Mouse (Mus musculus): ENCODE data around the gene Atp2b2. TPM values are rescaled to one million over a fixed set of nuclear protein-coding genes. Genes with fewer than 3 reads are reported as not detected.

Gene Atp2b2
- polyA plus RNA-seq, 1 experiment from 2014 or later = 0.25 TPM

GRCm38 (mm10) chr6:113864812-113865211, 177.6 kb downstream of the Atp2b2 start:
- Histone ChIP-seq H3K36me3 (no peaks in the 10 kb centered on the region), H3K4me2 (no peak overlapping the region), H3K9me3 (no peaks in the 10 kb centered on the region), H3K27me3 (no peaks in the 10 kb centered on the region), H3K4me3 (no peak overlapping the region), H3K9ac (no peak overlapping the region), H3K27ac (no peak overlapping the region), H3K4me1 (no peaks in the 10 kb centered on the region)
- 60% methylated on average over 7 of the region's 8 CpGs for WGBS
- ATAC-seq (ENCODE audit: insufficient number of reproducible peaks, insufficient read depth, low FRiP score, low TSS enrichment, low read depth) = no peak

- no peaks in the 10 kb centered on the region for H3K36me3 ChIP-seq
- no peaks in the 10 kb centered on the region for H3K9me3 ChIP-seq
- H3K4me2 ChIP-seq = no peak overlapping the region
- ATAC-seq (ENCODE audit: insufficient number of reproducible peaks, insufficient read depth, low FRiP score, low TSS enrichment, low read depth) = no peak
- H3K4me1 ChIP-seq = no peaks in the 10 kb centered on the region
- H3K4me3 ChIP-seq = no peak overlapping the region
- H3K27me3 ChIP-seq = no peaks in the 10 kb centered on the region
- WGBS = 70% methylated on average over 4 of the region's 4 CpGs
- H3K9ac ChIP-seq = no peak overlapping the region
- no peak overlapping the region for H3K27ac ChIP-seq
Measured at GRCm38 (mm10) chr6:113862955-113863354, 179.5 kb downstream of the Atp2b2 start.

- Histone ChIP-seq H3K9me3 (no peaks in the 10 kb centered on the region), H3K27ac (no peak overlapping the region), H3K4me1 (no peaks in the 10 kb centered on the region), H3K9ac (no peak overlapping the region), H3K4me3 (no peak overlapping the region), H3K27me3 (no peaks in the 10 kb centered on the region), H3K36me3 (no peaks in the 10 kb centered on the region), H3K4me2 (no peak overlapping the region)
- WGBS = 73% methylated on average over 3 of the region's 3 CpGs
- ATAC-seq (ENCODE audit: insufficient number of reproducible peaks, insufficient read depth, low FRiP score, low TSS enrichment, low read depth) = no peak
Measured at GRCm38 (mm10) chr6:113861938-113862337, 180.5 kb downstream of the Atp2b2 start.

- no peak overlapping the region for H3K27ac ChIP-seq
- H3K36me3 ChIP-seq = no peaks in the 10 kb centered on the region
- H3K9ac ChIP-seq = no peak overlapping the region
- ATAC-seq (ENCODE audit: insufficient number of reproducible peaks, insufficient read depth, low FRiP score, low TSS enrichment, low read depth) = no peak
- no peaks in the 10 kb centered on the region for H3K9me3 ChIP-seq
- H3K27me3 ChIP-seq = no peaks in the 10 kb centered on the region
- H3K4me3 ChIP-seq = no peak overlapping the region
- 59% methylated on average over 4 of the region's 4 CpGs for WGBS
- no peak overlapping the region for H3K4me2 ChIP-seq
- H3K4me1 ChIP-seq = no peaks in the 10 kb centered on the region
Measured at GRCm38 (mm10) chr6:113861375-113861770, 181.0 kb downstream of the Atp2b2 start.

DNA sequence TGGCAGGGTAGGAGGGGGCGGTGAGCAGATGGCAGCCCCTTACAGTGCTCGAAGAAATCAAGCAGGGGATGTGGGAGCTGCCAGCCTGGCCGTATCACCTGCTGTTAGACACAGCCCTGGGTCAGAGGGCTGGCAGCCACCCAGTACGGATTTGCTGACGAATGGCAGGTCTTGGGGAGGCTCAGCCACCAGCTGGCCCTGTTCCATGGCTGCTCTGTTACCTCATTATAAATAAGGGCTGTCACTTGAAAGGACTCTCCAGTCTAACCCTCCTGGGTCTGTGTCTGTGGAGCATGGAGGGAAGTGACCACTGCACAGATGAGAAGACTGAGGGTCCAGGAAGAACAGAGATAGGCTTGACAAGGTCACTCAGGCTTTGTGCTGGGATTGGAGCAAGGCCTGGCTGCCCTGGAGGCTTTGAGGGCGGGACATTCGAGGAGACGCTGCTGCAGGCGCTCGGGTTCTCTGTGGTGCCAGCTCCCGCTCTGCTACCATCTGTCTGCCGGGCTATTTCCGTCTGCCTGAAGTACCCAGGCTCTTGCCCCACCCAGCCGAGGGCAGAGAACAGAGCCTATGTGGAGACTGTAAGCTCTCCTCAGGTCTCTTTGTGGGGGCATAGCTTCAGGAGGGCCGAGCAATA, 181.6 kb downstream of the Atp2b2 start:
- no peaks in the 10 kb centered on the region for H3K36me3 ChIP-seq
- 60% methylated on average over 15 of the region's 15 CpGs for WGBS
- H3K27me3 ChIP-seq = no peaks in the 10 kb centered on the region
- H3K9ac ChIP-seq = no peak overlapping the region
- ATAC-seq (ENCODE audit: insufficient number of reproducible peaks, insufficient read depth, low FRiP score, low TSS enrichment, low read depth) = no peak
- no peak overlapping the region for H3K4me2 ChIP-seq
- no peak overlapping the region for H3K4me3 ChIP-seq
- no peaks in the 10 kb centered on the region for H3K9me3 ChIP-seq
- H3K27ac ChIP-seq = no peak overlapping the region
- no peaks in the 10 kb centered on the region for H3K4me1 ChIP-seq

DNA sequence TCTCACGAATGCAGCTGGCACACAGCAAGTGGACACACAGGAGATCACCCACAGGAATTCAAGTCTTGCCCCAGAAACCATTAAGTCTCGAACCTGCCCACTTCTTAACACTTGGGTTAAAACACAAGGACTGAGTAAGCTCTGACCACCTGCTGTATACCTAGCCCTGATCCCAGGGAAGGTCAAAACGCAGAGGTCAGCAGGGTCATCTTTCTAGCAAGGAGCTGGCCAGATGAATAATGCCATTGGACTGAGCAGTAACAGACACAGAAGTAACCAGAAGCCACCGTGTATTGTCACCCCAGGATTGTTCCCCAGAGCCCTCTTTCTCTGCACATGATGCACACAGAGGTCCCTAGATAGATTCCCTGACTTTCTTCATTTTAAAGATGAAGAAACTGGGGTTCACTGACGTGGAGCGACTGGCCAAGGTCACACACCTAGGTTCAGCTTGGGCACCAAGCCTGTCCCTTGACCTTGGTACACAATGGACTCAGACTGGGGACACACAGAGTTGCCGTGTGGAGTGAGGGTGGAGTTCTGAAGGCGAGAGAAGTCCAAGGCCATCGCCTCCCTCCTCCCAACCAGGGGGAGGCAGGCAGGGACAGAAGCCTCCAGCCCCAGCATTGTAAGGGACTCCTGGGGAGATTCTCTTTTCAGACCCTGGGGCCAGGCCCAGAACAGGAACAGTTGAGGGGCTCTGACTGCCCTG, 182.2 kb downstream of the Atp2b2 start:
- H3K9me3 ChIP-seq = no peaks in the 10 kb centered on the region
- H3K4me1 ChIP-seq = no peaks in the 10 kb centered on the region
- H3K9ac ChIP-seq = no peak overlapping the region
- no peaks in the 10 kb centered on the region for H3K27me3 ChIP-seq
- H3K4me3 ChIP-seq = no peak overlapping the region
- H3K27ac ChIP-seq = no peak overlapping the region
- no peak for ATAC-seq (ENCODE audit: insufficient number of reproducible peaks, insufficient read depth, low FRiP score, low TSS enrichment, low read depth)
- WGBS = 67% methylated on average over 9 of the region's 9 CpGs
- no peak overlapping the region for H3K4me2 ChIP-seq
- no peaks in the 10 kb centered on the region for H3K36me3 ChIP-seq

DNA sequence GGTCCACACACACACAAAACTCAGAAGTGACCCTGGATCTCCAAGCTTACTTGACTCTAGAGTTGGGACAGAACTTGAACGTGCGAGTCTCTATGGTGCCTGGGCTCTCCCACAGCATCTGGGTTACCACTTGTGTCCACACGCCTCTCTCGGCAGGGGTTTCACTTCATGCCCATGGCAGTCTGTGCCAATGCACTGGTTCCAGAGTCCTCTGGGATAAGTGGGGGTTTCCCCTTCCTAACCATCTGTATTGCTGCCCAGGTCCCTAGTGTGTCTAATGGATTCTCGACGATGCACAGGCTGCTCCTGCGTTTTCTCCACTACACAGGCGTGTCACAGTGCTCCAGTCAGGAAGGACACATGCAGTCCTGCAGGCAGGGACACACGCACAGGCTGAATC, 184.1 kb downstream of the Atp2b2 start:
- H3K9ac ChIP-seq = no peak overlapping the region
- no peaks in the 10 kb centered on the region for H3K9me3 ChIP-seq
- H3K4me2 ChIP-seq = no peak overlapping the region
- H3K27ac ChIP-seq = no peak overlapping the region
- H3K4me1 ChIP-seq = no peaks in the 10 kb centered on the region
- no peaks in the 10 kb centered on the region for H3K36me3 ChIP-seq
- WGBS = 84% methylated on average over 9 of the region's 9 CpGs
- no peak overlapping the region for H3K4me3 ChIP-seq
- no peaks in the 10 kb centered on the region for H3K27me3 ChIP-seq
- ATAC-seq (ENCODE audit: insufficient number of reproducible peaks, insufficient read depth, low FRiP score, low TSS enrichment, low read depth) = no peak

- Histone ChIP-seq H3K9me3 (no peaks in the 10 kb centered on the region), H3K4me2 (no peak overlapping the region), H3K36me3 (no peaks in the 10 kb centered on the region), H3K4me3 (no peak overlapping the region), H3K9ac (no peak overlapping the region), H3K4me1 (no peaks in the 10 kb centered on the region), H3K27me3 (no peaks in the 10 kb centered on the region), H3K27ac (no peak overlapping the region)
- no peak for ATAC-seq (ENCODE audit: insufficient number of reproducible peaks, insufficient read depth, low FRiP score, low TSS enrichment, low read depth)
- WGBS = 69% methylated on average over 2 of the region's 2 CpGs
Measured at GRCm38 (mm10) chr6:113857310-113857873, 185.0 kb downstream of the Atp2b2 start.

- no peak overlapping the region for H3K27ac ChIP-seq
- no peak for ATAC-seq (ENCODE audit: insufficient number of reproducible peaks, insufficient read depth, low FRiP score, low TSS enrichment, low read depth)
- no peak overlapping the region for H3K4me2 ChIP-seq
- 83% methylated on average over 15 of the region's 15 CpGs for WGBS
- H3K4me1 ChIP-seq = no peaks in the 10 kb centered on the region
- no peaks in the 10 kb centered on the region for H3K36me3 ChIP-seq
- H3K9ac ChIP-seq = no peak overlapping the region
- no peak overlapping the region for H3K4me3 ChIP-seq
- H3K27me3 ChIP-seq = no peaks in the 10 kb centered on the region
- H3K9me3 ChIP-seq = no peaks in the 10 kb centered on the region
Measured at GRCm38 (mm10) chr6:113856790-113857189, 185.6 kb downstream of the Atp2b2 start.

DNA sequence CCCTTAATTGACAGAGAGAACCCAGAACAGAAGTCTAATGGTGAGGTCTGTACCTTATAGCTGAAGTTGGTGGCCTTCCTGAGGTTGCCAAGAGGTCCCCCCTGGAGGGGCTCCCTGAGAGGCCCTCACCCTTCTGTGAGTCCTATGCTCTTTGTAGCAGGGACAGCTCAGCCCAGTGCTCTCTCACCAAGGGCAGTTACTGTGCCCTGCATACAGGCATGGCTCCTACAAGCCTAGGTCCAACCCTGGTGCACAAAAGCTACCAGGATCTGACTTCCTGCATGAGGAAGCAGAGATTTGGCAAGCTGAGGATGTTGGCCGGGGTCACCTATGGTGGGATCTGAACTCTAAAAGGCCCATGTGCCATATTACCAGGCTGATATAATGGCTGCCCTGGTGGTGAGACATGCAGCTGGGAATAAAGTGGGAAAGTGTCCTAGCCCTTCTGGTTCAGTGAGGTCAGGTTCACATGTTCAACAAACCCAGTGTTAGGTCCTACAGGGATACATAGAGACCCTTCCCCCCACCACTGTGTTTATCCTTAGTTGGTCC, 186.2 kb downstream of the Atp2b2 start:
- Histone ChIP-seq H3K9ac (no peak overlapping the region), H3K4me2 (no peak overlapping the region), H3K4me1 (no peaks in the 10 kb centered on the region), H3K27ac (no peak overlapping the region), H3K27me3 (no peaks in the 10 kb centered on the region), H3K9me3 (no peaks in the 10 kb centered on the region), H3K36me3 (no peaks in the 10 kb centered on the region), H3K4me3 (no peak overlapping the region)
- 77% methylated on average over 1 of the region's 1 CpGs for WGBS
- ATAC-seq (ENCODE audit: insufficient number of reproducible peaks, insufficient read depth, low FRiP score, low TSS enrichment, low read depth) = no peak

DNA sequence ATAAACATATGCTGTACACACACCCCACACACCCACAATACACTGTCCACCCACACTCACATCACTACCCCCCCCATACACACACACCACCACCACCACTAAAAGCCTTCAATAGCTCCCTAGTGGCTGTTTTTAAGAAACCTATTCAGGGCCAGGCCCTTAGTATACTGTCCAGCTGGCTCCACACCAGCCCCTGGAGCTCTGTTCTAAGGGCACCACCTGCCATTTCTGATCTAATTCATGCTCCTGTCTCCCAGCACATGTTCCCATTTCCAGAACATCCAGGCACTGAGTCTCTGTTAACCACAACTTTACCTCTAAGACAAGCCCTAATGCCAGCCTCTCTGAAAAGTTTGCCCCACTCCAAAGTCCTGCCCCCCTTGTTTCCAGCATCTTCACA, 186.8 kb downstream of the Atp2b2 start:
- no peak overlapping the region for H3K9ac ChIP-seq
- H3K4me1 ChIP-seq = no peaks in the 10 kb centered on the region
- no peaks in the 10 kb centered on the region for H3K27me3 ChIP-seq
- no peak overlapping the region for H3K27ac ChIP-seq
- no peak for ATAC-seq (ENCODE audit: insufficient number of reproducible peaks, insufficient read depth, low FRiP score, low TSS enrichment, low read depth)
- no peak overlapping the region for H3K4me2 ChIP-seq
- H3K9me3 ChIP-seq = no peaks in the 10 kb centered on the region
- H3K4me3 ChIP-seq = no peak overlapping the region
- H3K36me3 ChIP-seq = no peaks in the 10 kb centered on the region

- ATAC-seq (ENCODE audit: insufficient number of reproducible peaks, insufficient read depth, low FRiP score, low TSS enrichment, low read depth) = no peak
- H3K4me3 ChIP-seq = no peak overlapping the region
- H3K9me3 ChIP-seq = no peaks in the 10 kb centered on the region
- no peaks in the 10 kb centered on the region for H3K27me3 ChIP-seq
- H3K4me1 ChIP-seq = no peaks in the 10 kb centered on the region
- no peak overlapping the region for H3K27ac ChIP-seq
- H3K36me3 ChIP-seq = no peaks in the 10 kb centered on the region
- 5% methylated on average over 3 of the region's 3 CpGs for WGBS
- no peak overlapping the region for H3K9ac ChIP-seq
- no peak overlapping the region for H3K4me2 ChIP-seq
Measured at GRCm38 (mm10) chr6:113852318-113852717, 190.1 kb downstream of the Atp2b2 start.
